Mouse (Mus musculus) ES-E14 (cell line): ENCODE results near the gene Reep1.

Experiments
- CHD2 ChIP-seq: IDR thresholded peaks from 2 replicates; pipeline ENCODE4 v1.6.1; 2014; ENCODE audit warnings: mild to moderate bottlenecking, low read depth, low read length, inconsistent platforms
- HCFC1 ChIP-seq: IDR thresholded peaks from 2 replicates; pipeline ENCODE4 v1.6.1; 2012; ENCODE audit warnings: low read length, inconsistent platforms, borderline replicate concordance; ENCODE audit not compliant: insufficient read depth
- MAFK ChIP-seq: IDR thresholded peaks from 2 replicates; pipeline ENCODE4 v1.6.1; 2014; ENCODE audit warnings: mild to moderate bottlenecking, low read depth, low read length, inconsistent platforms; ENCODE audit not compliant: insufficient read depth
- ZC3H11A ChIP-seq: IDR thresholded peaks from 2 replicates; pipeline ENCODE4 v1.6.1; 2012; ENCODE audit warnings: low read depth, mild to moderate bottlenecking, inconsistent platforms, low read length, borderline replicate concordance

GRCm38 (mm10) chr6:71812820-71813219 is 105.5 kb downstream of the Reep1 start:
- TF ChIP-seq MAFK: no peak
- TF ChIP-seq CHD2: no peak
- no peak for TF ChIP-seq HCFC1
- TF ChIP-seq ZC3H11A: no peak
